Mouse (Mus musculus) ES-Bruce4 (cell line): Measurements from ENCODE around the gene Trabd.

Source experiments
- CTCF ChIP-seq: IDR thresholded peaks from one replicate; pipeline ENCODE4 v1.8.1; 2011; ENCODE audit warnings: low read depth, low read length
- EP300 ChIP-seq: IDR thresholded peaks from 2 replicates; pipeline ENCODE4 v1.6.1; 2011; ENCODE audit warnings: low read depth, low read length; ENCODE audit not compliant: insufficient read depth
- POLR2A ChIP-seq: IDR thresholded peaks from one replicate; pipeline ENCODE4 v1.8.1; 2011; ENCODE audit warnings: low read length; ENCODE audit not compliant: insufficient read depth

- TF ChIP-seq EP300, result no peak
- no peak for TF ChIP-seq POLR2A
- TF ChIP-seq CTCF, result no peak
These were observed at the start of gene Trabd for GRCm38 (mm10) chr15:89074613-89075477.
